Mouse (Mus musculus): ENCODE results near the gene Rftn1. TPM values are rescaled to one million over a fixed set of nuclear protein-coding genes. Genes with fewer than 3 reads are reported as not detected.

The Rftn1 gene
- total and polyA plus RNA-seq, 2 experiments from 2014 or later: 19.7 to 44.4 TPM

DNA sequence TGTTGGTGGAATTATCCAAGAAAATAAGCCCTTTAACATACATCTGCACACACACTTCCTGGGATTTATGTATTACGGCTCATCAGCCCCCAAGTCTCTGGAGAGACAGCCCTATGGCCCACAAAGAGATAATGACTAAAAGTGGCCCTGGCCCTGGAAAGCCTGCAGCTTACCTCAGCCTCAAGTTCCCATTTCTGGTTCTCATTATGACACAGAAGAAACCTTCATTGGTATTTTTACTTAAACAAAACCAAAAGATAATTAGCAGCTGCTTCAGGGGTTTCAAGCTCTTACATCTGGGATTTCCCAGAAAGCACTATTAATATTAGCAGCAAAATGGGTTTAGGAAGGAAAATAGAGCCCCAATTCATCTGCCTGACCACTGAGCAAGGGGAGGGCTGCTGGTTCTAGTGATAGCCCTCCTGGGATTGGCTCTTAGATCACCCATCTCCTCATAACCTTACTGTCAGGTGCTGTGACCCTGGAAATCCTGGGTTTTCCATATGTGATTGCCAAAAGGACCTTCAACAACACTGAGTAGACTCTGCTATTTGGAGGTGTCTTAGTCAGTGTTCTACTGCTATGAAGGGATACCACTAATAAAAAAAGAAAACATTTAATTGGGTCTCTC, 14.8 kb upstream of the Rftn1 start:
- ATAC-seq: no peak
- no peak overlapping the region for H3K4me3 ChIP-seq (ENCODE audit: low read length)
- no peak for DNase-seq (ENCODE audit: low spot score)
- H3K4me2 ChIP-seq (ENCODE audit: low read depth, low read length): no peak overlapping the region
- H3K27ac ChIP-seq: no peak overlapping the region
- 65% methylated on average over 1 of the region's 1 CpGs for WGBS
- no peaks in the 10 kb centered on the region; the same call in 1 of the 2 replicates for H3K4me1 ChIP-seq (ENCODE audit: insufficient read depth, low read length)
- H3K27me3 ChIP-seq (ENCODE audit: insufficient read depth, low read length): no peaks in the 10 kb centered on the region
- no peak for TF ChIP-seq CTCF (IDR thresholded peaks at IDR 0.05; ENCODE audit: low read depth)
- H3K9ac ChIP-seq (replicated peaks; ENCODE audit: low read length): no peak overlapping the region
- no peaks in the 10 kb centered on the region for H3K9me3 ChIP-seq (ENCODE audit: low read length)
- no peaks in the 10 kb centered on the region for H3K36me3 ChIP-seq (ENCODE audit: insufficient read depth, low read length)

DNA sequence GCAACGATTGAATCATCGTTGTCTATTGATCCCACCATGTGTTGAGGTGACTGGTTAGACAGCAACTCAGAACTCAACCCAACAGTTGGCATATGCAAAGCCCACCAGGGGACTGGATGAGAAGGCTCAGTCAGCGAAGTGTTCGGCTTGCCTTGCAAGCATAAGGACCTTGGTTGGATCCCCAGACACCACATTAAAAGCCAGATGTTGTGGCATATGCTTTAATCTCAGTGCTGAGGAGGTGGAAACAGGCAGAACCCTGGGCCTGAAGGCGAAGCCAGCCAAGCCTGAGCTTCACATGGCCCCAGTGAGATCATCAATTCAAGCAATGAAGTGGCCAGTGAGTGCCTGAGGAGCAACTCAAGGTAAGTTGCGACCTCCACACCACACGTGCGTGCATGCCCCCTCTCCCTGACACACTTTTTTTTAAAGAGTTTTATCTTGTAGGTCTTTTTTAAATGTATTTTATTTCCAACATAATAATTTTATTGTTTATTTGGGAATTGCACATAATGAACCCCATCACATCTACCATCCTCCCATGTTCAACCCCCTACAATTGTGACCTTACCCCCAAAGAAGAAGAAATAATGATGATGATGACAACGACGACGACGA, 11.5 kb upstream of the Rftn1 start:
- no peak overlapping the region for H3K4me2 ChIP-seq (ENCODE audit: low read depth, low read length)
- no peaks in the 10 kb centered on the region for H3K9me3 ChIP-seq (ENCODE audit: low read length)
- no peaks in the 10 kb centered on the region; the same call in 1 of the 2 replicates for H3K4me1 ChIP-seq (ENCODE audit: insufficient read depth, low read length)
- no peak overlapping the region for H3K9ac ChIP-seq (replicated peaks; ENCODE audit: low read length)
- H3K4me3 ChIP-seq (ENCODE audit: low read length): no peak overlapping the region
- 86% methylated on average over 12 of the region's 12 CpGs for WGBS
- H3K27ac ChIP-seq: no peak overlapping the region
- no peaks in the 10 kb centered on the region for H3K36me3 ChIP-seq (ENCODE audit: insufficient read depth, low read length)
- H3K27me3 ChIP-seq (ENCODE audit: insufficient read depth, low read length): no peaks in the 10 kb centered on the region
- ATAC-seq (no peak), DNase-seq (ENCODE audit: low spot score) (no peak)
- TF ChIP-seq CTCF (IDR thresholded peaks at IDR 0.05; ENCODE audit: low read depth): no peak

DNA sequence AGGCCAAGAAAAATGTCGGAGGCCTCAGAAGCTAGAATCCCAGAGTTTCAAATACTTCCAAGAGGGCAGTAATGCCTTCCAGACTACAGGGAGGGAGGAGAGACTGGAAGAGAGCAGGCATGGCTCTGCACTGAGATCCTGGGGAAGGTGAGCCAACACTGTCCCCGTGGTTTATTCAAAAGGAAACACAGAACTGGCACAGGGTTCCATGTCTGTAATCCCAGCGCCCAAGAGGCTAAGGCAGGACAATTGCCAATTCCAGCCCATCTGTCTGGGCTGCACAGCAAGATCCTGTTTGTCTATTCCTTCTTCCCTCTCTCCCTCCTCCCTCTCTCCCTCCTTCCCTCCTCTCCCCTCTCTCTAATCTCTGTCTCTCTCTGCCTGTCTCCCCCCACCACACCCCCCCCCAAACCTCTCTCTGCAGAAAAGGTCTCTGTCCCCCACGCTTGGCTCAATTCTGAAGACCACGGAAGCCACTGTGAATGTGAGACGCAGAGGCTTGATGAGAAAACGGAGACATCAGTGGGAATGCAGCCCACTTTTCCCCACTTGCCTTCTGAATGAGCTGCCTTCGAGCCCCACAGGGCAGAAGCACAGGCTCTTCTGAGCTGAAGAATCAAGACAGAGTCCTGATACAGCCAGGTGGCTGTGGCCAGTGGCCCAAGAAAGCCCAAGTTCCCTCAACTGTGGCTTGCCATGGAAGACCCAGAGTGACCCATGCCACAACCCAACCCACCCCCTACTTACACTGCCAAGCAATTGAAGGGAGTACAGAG, 8.8 kb upstream of the Rftn1 start:
- Histone ChIP-seq H3K9ac (replicated peaks; ENCODE audit: low read length) (no peak overlapping the region), H3K27ac (no peak overlapping the region), H3K4me2 (ENCODE audit: low read depth, low read length) (no peak overlapping the region), H3K36me3 (ENCODE audit: insufficient read depth, low read length) (no peaks in the 10 kb centered on the region), H3K9me3 (ENCODE audit: low read length) (no peaks in the 10 kb centered on the region), H3K4me1 (ENCODE audit: insufficient read depth, low read length) (no peaks in the 10 kb centered on the region; the same call in 1 of the 2 replicates), H3K27me3 (ENCODE audit: insufficient read depth, low read length) (no peaks in the 10 kb centered on the region), H3K4me3 (ENCODE audit: low read length) (no peak overlapping the region)
- ATAC-seq: peak; percentile 72
- WGBS: 49% methylated on average over 8 of the region's 8 CpGs
- no peak for TF ChIP-seq CTCF (IDR thresholded peaks at IDR 0.05; ENCODE audit: low read depth)
- peak; percentile 78 for DNase-seq (ENCODE audit: low spot score)

DNA sequence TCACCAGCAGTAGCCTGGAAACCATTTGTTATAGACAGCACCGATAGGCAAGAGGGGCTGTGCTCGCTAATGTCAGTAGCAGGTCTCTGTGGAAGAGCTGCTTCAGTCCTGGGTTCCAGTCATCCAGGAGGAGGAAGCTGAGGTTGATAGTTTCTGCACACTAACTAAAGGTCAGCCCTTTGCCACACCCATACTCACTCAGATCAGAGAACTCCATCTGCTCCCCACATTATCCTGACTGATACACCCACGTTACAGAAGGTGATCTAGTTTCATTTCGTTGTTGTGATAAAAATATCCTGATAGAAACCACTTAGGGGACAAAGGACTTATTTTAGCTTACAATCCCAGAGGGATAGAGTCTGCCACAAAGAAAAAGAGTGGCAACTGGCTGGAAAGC, 7.1 kb upstream of the Rftn1 start:
- no peak overlapping the region for H3K9ac ChIP-seq (replicated peaks; ENCODE audit: low read length)
- H3K27me3 ChIP-seq (ENCODE audit: insufficient read depth, low read length): no peaks in the 10 kb centered on the region
- no peak for TF ChIP-seq CTCF (IDR thresholded peaks at IDR 0.05; ENCODE audit: low read depth)
- H3K9me3 ChIP-seq (ENCODE audit: low read length): no peaks in the 10 kb centered on the region
- WGBS: 87% methylated on average over 4 of the region's 4 CpGs
- no peak overlapping the region for H3K4me2 ChIP-seq (ENCODE audit: low read depth, low read length)
- no peak overlapping the region for H3K4me3 ChIP-seq (ENCODE audit: low read length)
- no peaks in the 10 kb centered on the region; the same call in 1 of the 2 replicates for H3K4me1 ChIP-seq (ENCODE audit: insufficient read depth, low read length)
- ATAC-seq: no peak
- no peak overlapping the region for H3K27ac ChIP-seq
- no peaks in the 10 kb centered on the region for H3K36me3 ChIP-seq (ENCODE audit: insufficient read depth, low read length)
- no peak for DNase-seq (ENCODE audit: low spot score)

DNA sequence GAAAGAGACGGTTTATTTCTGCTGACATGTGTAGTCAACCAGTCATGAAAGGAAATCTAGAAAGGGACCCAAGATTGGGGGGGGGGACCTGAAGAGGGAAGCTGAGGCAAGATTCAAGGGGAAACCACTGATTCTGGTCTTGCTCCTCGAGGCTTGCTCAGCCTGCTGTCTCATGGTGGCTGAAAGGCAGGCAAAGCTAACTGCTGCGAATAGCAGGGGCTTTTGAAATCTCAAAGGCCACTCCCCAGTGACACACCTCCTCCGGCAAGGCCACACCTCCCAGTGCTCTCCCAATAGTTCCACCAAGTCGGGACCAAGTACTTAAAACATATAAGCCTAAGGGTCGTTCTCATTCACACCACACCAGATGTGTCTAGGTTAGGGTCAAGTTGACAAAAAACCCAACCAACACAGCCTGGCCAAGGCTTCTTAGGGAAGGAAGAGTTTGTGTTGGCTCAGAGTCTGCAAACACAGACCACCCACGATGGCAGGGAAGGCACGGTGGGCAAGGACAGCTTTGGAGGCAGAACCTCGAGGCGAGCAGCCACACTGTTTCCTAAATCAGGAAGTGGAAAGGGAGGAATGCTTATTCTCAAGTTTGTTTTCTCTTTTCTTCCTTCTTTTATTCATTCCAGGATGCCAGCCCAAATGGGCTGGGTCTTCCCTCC, 5.7 kb upstream of the Rftn1 start:
- DNase-seq (ENCODE audit: low spot score) (no peak), ATAC-seq (no peak)
- no peak overlapping the region for H3K4me3 ChIP-seq (ENCODE audit: low read length)
- no peaks in the 10 kb centered on the region for H3K4me1 ChIP-seq (ENCODE audit: insufficient read depth, low read length)
- no peaks in the 10 kb centered on the region for H3K36me3 ChIP-seq (ENCODE audit: insufficient read depth, low read length)
- no peaks in the 10 kb centered on the region for H3K9me3 ChIP-seq (ENCODE audit: low read length)
- no peaks in the 10 kb centered on the region for H3K27me3 ChIP-seq (ENCODE audit: insufficient read depth, low read length)
- no peak overlapping the region for H3K27ac ChIP-seq
- no peak for TF ChIP-seq CTCF (IDR thresholded peaks at IDR 0.05; ENCODE audit: low read depth)
- no peak overlapping the region for H3K9ac ChIP-seq (replicated peaks; ENCODE audit: low read length)
- 37% methylated on average over 10 of the region's 10 CpGs for WGBS
- no peak overlapping the region for H3K4me2 ChIP-seq (ENCODE audit: low read depth, low read length)

DNA sequence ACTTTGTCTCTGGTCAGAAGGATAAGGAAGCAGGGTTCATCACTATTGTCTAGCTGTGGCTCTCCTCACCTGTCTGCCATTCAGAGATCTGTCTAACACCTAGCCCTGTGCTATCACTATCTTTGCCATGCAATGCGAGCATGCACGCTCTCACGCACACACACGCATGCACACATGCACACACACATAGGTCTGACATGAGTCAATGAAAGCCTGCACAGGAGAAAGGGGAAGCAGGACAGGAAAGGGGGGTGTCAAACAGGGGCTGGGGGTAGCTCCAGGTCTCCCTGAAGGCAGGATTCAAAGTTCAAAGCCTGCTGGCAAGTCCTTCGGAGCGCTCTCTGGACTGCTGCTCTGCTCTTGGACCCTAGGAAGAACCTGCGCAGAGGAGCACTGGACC, 4.9 kb upstream of the Rftn1 start:
- H3K27me3 ChIP-seq (ENCODE audit: insufficient read depth, low read length): no peaks in the 10 kb centered on the region; the same call in 1 of the 2 replicates
- no peaks in the 10 kb centered on the region for H3K4me1 ChIP-seq (ENCODE audit: insufficient read depth, low read length)
- 94% methylated on average over 7 of the region's 7 CpGs for WGBS
- H3K36me3 ChIP-seq (ENCODE audit: insufficient read depth, low read length): no peaks in the 10 kb centered on the region
- no peaks in the 10 kb centered on the region for H3K9me3 ChIP-seq (ENCODE audit: low read length)
- ATAC-seq: no peak
- no peak for TF ChIP-seq CTCF (IDR thresholded peaks at IDR 0.05; ENCODE audit: low read depth)
- DNase-seq (ENCODE audit: low spot score): no peak
- no peak overlapping the region for H3K27ac ChIP-seq
- H3K9ac ChIP-seq (replicated peaks; ENCODE audit: low read length): no peak overlapping the region
- H3K4me2 ChIP-seq (ENCODE audit: low read depth, low read length): no peak overlapping the region
- no peak overlapping the region for H3K4me3 ChIP-seq (ENCODE audit: low read length)

Measured in hindbrain, postnatal 0 days (tissue).